Mouse (Mus musculus): ENCODE measurements around the gene Rxra.

Rxra gene

DNA sequence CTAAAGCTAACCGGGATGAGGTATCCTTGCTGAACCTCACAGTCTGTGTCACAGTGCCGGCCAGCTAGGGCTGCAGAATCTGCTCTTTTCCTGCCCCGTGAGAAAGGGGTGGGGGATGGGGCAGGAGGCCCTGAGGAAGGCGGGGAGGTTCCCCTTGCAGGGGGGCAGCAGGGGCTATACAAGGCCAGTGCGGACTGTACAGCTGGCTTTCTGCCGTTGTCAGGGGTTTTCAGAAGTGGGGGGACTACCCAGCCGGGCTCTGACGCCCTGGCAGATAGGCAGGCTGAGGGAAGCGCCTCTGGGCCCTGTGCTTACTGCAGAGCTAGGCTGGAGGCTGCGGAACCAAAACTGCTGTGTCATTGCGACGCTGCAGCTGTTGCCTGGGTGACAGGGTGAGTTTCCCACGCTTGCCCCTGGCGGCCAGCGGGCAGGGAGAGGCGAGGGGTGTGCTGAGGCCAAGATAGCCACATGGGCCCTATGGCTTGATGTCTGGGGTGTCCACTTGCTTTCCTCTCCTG lies 63.9 kb downstream of the Rxra start:
- peak; percentile 76 to 77 for DNase-seq (ENCODE audit: low spot score in 2 of 2)

DNA sequence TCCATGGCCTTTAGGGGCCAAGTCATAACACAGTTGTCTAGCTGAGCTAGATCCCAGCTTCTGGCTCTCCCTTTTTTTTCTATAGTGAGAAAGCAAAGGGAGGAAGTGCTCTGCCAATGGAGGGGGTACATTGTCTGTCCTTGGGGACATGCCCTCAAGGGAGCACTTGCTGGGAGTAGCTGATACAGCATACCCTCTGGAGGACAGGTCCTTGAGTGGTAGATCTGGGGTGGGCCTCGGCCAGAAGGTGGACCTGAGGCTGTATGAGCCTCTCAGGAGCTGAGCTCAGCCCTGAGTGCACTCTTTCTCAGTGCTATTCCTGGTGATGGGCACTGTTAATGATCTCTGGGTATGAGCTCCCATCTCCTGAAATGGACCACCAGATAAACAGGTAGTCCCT lies 66.9 kb downstream of the Rxra start:
- no peak for DNase-seq (ENCODE audit: low spot score in 2 of 2)

DNA sequence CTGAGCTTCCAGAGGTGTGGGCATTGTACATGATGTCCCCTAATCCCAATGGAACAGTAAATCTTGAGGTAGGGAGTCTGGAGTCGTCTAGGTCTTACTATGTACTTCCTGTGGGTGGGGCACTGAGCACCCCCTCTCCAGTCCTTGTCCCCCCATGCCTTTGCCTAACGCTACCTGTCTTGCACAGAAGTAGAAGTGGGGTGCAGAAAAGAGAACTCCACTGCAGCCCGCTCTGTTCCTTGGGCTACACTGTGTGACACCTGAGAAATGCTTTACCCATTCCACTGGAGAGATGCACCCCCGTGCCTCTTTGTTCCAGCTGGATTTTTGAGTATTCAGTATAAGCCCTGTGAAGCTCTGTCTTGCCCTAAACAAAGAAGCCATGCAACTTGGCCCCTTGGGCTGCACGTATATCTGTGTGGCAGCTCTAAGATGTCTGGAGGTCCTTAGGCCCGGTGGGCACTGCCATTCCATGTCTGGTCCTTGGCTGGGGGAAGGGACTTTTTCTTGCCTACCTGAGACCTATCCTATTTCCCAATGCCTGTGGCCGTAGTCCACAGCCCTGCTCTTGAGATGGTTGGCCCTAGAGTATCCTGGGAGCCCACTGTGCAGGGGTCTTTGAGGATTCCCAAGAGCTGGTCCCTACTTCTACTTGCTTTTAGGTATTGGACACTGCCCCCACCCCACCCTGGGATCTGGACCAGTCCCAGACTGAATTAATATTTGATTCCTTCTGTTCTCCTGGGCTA lies 67.8 kb downstream of the Rxra start:
- no peak for DNase-seq (ENCODE audit: low spot score in 2 of 2)

DNA sequence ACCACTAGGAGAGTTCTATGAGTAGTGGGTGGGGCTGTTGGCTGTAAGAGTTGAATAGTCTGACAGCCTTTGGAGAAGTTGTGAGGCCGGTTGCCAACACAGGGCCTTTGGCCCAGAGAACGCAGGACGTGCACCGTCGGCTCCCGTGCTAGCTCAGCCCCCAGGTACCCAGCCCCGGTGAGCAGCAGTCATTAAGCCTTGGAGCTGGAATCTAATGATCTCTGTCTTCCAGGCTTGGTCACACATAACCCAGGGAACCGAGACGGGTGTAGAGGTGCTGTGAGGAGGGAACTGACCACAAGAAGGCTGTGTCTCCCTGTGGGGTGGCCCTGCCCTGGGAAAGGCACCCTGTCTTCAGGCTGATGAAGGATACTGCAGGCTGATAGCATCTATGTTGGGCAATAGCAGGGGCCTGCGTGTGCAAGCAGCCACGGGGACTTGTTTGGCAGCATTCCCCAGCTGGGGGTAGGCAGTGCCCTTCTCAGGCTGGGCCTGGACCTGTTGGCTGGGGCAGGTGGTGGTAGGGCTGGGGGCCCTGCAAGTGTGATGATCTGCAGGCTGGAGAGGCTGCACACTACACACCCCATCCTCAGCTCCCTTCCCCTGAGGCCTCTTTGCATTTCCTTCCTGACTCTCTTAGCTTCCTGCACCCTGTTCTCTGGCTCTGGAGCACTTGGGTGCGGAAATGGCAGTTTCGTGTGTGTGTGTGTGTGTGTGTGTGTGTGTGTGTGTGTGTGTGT lies 68.5 kb downstream of the Rxra start:
- no peak for DNase-seq (ENCODE audit: low spot score in 2 of 2)

DNA sequence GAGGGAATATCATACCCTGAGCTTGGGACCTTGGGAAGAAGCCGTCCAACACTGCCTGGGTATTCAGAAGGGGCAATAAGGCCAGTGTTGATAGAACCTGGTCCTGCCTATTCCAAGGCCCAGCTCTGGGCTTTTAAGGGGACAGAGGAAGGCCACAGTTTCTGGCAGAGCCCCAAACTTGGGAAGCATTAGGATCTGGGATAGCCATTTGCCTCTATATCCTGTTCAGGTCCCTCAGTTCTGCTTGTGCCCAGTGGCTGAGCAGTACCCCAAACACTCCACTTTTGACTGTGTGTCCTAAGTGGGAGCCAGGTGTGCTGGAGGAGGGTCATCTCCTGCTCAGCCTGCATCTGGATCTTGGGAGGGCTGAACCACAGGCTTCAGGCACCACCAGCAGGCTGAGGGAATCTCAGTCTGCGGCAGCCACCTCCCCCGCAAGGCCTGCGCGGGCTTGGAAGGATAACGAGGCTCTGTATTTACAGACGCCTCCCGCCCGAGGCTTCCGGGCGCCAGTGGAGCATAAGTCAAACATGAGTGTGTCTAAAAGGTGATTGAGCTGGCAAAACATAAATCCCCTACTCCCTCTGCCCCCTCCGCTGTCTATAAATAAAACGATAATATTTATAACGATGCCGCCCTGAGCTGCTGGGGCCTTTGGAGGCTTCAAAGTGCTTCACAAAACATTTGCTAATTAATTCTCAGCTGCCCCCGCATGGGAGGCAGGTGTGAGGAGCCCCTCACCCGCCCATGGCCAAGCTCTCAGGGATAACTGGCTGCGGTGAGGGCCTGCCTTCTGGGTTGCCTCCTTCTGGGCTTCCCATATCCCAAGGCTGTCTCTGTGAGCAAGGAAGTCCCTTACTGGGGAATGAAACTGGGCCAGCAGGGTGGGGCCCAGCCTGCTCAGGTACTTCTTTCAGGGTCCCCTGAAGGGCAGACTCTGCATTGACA lies 69.7 kb downstream of the Rxra start:
- DNase-seq (ENCODE audit: low spot score in 2 of 2), result no peak

DNA sequence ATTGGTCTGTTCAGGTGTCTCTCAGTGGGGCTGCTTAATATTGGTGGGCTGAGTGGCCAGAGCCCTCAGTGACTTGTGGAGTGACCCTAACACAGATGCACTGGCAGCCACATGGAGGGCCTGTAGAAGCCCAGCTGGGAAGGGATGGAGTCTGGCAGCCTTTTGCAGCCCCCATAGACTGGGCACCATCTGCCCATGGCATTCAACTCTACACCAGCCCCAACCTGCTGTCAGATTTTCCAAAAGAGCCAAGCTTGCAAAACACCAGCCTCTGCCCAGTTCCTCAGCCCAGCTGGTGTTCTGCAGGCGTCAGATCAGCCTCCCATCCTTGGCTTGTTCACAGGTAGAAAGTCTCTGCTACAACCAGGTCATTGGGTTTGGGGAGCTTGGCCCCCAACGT lies 70.6 kb downstream of the Rxra start:
- no peak for DNase-seq (ENCODE audit: low spot score in 2 of 2)

DNA sequence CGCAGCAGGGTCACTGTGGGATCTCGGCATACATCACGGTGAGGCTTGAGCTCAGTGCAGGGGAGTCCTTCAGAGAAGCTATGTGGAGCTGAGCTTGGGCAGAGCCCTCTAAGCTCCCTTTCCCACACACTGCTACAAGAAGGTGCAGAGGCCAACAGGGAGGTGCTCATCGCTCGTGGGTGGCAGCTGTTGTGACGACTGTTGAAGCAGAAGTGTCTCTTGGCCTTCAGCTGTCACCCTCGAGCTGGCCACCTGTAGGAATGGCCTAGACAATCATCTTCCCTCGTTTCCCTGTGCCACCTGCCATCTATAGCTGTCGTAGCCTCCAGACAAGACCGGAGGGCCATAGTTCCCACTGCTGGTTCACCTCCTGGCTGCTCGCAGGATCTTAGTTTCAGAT lies 72.7 kb downstream of the Rxra start:
- no peak for DNase-seq (ENCODE audit: low spot score in 2 of 2)

DNA sequence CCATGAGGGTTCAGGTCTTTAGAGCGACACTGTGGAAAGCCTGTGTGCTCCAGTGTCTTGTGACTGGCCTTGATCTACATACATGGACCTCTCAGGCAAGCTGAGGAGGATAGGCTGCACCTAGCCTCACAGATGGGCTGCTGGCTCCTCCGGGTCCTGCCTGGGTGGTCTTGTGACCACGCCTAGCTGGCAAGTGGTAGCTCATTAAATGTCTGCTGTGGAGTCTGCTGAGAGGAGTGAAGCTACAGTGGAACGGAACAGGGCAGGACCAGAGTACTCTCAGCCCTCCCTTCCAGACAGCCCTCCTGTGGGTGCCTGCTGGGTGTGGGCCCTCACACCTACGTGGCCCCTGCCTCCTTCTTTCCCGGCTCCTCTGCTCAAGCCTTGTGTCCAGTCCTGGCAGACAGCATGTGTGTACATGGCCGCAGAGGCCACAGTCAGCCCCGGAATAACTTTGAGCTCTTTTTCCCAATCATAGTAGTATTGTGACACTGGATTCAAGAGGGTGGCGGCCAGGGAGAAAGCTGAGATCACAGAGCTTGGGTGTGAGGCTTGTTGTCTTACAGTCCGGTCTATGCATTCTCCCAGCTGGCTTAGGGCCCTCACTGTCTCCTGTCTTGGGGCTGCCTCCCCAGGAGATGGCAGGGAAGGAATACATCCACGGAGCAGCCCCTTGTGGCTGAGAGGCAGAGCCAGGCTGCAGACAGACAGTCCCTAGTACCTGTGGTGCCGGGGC lies 74.3 kb downstream of the Rxra start:
- no peak for DNase-seq (ENCODE audit: low spot score in 2 of 2)

DNA sequence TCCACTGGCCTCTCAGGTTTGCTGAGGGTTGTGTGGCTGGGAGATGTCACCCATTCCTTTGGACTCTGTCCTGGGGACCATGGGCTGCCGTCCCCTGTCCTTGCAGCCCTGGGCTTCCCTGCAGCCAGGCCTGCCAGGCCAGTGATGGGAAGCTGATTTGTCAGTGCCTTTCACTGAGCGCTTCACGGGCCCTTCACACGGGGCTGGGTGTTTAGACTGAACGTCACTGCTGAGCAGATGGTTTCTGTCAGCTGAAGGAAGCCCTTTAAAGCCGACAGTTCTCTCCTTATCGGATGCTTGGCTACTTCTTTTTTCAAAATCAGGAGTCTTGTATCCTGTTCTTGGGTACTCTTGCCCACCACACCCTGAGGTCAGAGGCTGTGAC lies 74.9 kb downstream of the Rxra start:
- DNase-seq (ENCODE audit: low spot score in 2 of 2), result no peak

DNA sequence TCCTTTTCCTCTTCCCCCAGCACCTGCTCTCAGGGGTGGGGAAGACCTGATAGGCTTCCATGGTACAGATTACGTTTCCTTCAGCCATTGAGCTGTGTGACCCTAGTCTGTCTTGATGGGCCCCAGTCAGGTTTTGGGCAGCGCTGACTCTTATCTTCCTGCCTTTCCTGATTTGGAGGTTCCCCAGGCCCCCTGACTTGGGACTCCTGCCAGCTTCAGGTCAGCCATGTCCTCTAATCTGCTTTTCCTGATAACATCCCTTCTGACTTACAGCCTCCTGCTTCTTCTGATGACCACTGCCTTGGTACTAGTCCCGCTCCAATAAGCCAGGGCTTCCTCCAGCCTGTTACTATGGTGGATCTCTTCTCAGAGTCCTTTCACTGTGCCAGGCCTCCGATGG lies 75.6 kb downstream of the Rxra start:
- DNase-seq (ENCODE audit: low spot score in 2 of 2), result no peak

DNA sequence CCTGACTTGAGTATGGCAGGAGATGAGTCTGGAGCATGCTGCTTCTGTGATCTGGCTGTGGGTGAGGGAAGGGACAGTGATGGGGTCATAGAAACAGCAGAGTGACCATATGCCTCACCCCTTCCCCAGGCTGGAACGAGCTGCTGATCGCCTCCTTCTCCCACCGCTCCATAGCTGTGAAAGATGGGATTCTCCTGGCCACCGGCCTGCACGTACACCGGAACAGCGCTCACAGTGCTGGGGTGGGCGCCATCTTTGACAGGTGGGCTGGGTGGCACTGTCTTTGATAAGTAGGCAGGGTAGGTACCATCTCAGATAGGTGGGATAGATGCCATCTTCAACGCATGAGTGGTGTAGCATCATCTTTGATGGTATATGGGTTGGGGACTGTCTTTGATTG lies 77.9 kb downstream of the Rxra start:
- DNase-seq (ENCODE audit: low spot score in 2 of 2), result no peak

DNA sequence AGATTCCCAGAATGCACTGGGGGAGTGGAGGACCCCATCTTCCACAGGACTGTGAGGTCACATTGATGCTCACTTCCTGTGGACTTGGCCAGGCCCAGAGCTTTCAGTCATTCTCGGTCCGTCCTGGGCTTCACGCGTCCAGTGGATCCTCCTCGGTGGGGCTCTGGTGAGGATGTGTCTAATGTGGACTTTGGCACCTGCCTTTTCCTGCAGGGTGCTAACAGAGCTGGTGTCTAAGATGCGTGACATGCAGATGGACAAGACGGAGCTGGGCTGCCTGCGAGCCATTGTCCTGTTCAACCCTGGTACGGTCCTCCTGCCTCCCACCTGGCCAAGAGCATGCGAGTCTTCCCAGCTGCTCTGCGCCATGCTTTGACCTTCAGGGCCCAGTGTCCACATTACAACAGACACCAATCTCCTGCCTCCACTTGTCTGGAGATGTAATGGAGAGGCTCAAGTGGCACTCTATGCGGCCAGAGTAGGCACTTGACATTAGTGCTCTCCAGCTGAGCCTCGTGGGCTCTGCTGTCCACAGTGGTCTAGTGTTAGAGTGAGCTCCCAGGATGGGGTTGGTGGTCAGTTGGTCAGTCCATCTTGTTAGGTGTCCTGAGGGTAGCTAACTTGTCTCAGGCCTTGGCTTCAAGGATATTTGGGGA lies 79.9 kb downstream of the Rxra start:
- DNase-seq (ENCODE audit: low spot score in 2 of 2), result no peak

DNA sequence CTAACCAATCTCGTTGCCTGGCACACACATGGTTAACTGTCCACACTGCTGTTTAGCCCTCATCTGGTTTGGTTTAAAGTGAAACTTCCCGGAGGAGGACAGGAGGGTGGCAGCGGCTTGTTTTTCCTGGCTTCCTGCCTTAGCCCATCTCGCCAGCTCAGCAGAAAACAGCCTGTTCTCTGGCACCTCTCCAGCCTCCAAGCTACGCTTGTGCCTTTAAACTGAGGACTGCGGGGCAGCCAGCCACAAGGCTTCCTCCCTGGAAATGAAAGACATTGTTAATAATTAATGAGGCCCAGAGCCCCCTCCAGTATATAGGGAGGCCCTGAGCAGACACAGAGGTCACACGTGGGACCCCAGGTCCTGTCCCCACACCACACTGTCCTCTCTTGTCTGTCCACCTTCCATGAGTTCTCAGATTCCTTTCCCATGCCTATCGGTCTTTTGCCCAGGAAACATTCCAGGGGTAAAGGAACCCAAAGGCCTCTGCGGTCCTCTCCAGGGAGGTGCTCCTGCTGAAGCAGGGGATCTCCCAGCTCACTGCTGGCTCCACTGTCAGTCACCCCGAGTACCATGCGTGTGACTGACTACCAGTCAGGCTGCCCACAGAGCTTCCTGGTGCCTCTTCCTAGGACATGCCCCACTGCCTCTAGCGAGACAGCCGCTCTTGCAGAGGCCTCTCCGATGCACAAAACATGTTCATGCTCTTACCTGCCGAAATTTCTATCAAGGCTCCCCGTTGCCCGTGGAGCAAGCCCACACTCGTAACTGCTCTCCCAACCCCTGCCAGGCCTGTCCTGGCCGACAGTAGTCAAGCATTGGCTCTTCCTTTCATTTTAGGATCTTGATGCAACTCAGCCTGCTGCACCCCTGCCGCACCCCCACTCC lies 82.4 kb downstream of the Rxra start:
- peak; percentile 46 to 55 for DNase-seq (ENCODE audit: low spot score in 2 of 2)

DNA sequence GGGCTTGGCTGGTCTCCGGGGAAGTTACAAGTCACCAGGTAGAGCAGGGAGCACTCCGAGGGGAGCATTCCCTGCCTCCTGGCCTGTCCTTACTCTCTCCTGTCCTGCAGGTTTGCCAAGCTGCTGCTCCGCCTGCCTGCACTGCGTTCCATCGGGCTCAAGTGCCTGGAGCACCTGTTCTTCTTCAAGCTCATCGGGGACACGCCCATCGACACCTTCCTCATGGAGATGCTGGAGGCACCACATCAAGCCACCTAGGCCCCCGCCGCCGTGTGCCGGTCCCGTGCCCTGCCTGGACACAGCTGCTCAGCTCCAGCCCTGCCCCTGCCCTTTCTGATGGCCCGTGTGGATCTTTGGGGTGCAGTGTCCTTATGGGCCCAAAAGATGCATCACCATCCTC lies 83.2 kb downstream of the Rxra start:
- no peak for DNase-seq (ENCODE audit: low spot score in 2 of 2)

DNA sequence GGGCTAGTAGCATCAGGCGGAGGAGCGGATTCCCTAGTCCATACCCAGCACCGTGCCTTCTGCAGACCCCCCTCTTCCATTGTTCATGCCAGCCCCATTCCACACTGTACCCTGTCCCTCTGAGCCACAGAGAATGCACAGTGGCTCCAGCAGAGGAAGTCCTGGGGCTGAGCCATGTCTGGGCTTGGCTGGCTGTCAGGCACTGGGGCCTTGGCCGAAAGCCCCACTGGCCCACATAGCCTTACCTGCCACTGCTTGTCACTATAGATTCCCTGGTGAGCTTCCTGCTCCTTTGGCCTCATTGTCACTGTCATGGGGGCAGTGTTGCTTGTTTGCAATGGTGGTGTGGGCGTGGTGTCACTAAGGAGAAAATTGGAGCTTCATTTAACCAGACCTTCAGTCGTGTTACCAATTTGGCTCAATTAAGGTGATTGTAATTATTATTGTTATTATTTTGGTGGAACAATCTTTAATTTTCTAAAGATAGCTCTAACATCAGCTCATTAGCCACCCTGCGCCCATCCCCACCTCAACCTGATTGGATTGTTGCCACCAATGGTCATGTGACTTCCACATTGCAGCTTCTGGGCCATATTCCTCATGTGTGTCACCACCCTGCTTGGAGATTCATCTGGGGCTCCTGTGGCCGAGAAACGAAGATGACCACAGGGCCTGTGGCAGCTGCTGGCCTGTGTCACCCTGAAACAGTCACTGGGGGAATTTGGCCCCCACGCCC lies 85.2 kb downstream of the Rxra start:
- DNase-seq (ENCODE audit: low spot score in 2 of 2), result no peak

DNA sequence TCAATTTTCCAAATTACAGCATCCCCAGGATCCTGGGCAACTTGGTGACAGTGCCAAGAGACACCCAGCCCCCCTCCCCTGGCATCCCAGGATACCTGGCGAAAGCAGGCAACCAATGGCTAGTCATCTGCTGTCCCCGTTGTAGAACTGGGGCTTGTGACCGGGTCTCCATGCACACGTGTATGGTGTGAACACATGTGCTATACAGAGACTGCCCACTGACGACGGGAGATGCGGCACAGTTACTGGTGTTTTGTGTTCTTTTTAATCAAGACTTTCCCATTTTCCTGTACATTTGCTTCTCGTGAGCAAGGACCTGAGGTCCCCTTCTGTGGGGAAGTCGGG lies 85.7 kb downstream of the Rxra start:
- no peak for DNase-seq (ENCODE audit: low spot score in 2 of 2)

DNA sequence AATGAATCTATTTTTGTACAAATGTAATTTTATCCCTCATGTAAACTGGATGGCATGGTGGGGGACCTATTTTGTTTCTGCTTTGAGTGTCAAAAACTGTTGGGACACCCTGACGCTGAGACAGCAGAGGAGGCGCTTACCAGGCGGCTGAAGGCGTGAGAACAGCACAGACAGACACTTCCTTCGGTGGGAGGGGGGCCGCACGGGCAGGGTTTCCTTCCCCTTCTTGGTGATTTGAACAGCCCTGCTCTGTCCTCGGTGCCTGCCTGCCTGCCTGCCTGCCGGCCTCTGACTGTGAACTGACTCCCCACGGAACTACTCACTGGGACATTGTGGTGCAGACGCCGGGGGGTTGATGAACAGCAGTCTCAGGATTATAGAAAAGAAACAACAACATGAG lies 86.3 kb downstream of the Rxra start:
- DNase-seq (ENCODE audit: low spot score in 2 of 2), result peak; percentile 39 to 40

DNA sequence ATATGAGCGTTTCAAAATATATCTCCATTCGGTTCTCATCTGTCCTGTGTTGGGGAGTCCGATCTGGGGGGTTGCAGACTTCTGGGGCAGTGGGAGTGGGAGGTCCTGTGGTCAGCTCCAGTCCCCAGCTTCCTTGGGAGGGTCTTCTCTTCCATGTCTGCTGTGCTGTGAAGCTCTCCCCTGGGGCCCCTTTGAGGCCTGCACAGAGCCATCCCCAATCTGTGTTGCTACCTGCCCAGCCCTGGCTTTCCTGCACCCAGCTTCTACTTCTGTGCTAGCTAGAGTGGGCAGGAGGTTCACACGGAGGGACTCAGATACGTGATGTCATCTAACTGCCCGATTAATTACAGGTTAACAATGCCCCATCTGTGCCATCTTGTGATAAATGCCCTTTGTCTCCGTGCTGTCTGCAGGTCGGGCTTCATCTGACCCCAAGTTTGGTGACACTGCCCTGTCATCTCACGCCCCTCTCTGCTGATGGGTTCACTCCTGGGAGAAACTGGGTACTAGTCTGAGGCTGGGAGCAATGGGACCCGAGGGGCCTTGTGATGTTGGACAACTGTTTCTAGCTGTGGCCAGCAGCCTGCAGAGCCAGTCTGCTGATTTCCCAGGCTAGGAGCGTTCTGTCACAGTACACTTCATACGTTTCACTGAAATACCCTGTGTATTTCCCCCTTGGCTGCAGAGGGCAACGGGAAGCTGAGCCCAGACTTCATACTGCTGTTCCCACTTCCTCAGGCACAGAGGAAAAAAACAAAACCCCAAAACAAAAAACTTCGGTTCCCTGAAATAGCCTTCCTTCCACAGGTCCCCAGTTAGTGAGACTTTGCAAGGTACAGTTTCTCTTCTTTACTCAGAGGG lies 86.9 kb downstream of the Rxra start:
- DNase-seq (ENCODE audit: low spot score in 2 of 2), result no peak
